Mouse (Mus musculus) retina, postnatal 7 days (tissue): ENCODE results near the gene Gm49321.

Experiments used
- DNase-seq: peaks from one replicate; pipeline ENCODE4 v3.0.0-alpha.2; 2012; ENCODE audit warnings: low read depth, low spot score

Gene Gm49321

DNA sequence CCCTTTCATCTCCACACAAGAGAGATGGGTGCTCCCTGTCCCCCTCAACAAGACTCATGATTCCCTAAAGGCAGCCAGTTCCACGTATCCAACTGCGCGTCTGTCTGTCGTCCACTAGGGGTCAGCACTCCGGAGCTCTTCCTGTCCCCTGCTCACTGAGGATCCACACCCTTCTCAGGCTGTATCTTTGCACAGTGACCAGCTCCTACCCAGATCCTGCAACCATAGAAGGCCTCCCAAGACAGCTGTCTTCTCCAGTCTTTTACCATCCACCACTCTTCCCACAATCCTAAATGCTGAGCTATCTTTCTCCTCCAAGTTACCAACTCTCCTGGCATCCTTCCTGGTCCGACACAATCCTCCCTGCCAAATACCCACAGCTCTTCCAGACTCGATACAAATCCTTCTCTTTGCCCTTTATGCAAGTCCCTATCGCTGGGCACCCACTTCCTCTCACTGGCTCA lies 72.0 kb downstream of the Gm49321 start:
- DNase-seq = no peak

GRCm38 (mm10) chr12:74013739-74014138 lies 76.3 kb downstream of the Gm49321 start:
- DNase-seq = no peak

- no peak for DNase-seq
Observed at GRCm38 (mm10) chr12:74014739-74015270, 77.4 kb downstream of the Gm49321 start.

DNA sequence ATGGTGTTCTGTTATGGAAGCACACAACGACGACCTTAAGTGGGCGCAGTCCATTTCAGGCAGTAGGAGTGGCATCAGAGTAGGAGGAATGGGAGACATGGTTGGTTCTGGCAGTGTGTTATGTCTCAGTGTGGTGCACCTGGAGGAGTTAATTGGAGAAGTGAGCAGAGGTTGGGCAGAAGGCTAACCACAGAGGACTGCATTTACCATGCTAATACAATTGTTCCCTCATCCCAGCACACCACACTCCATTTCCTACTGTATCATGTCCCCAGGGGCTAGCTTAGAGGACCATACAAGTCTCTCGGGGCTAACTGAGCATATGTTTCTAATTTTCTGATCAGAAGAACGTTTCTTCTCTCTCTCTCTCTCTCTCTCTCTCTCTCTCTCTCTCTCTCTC lies 78.0 kb downstream of the Gm49321 start:
- no peak for DNase-seq
